Mouse (Mus musculus) frontal cortex, adult (tissue): ENCODE measurements around the gene Khsrp.

Experiments used
- ATAC-seq: cut with Nextera tagmentation; 2 replicates; pipeline ENCODE4 v1.9.2; 2017; ENCODE audit warnings: mild to moderate bottlenecking, moderate library complexity, mixed read lengths; ENCODE audit not compliant: low TSS enrichment

The Khsrp gene

GRCm38 (mm10) chr17:56988921-56989430 is 42.3 kb downstream of the Khsrp start:
- no peak for ATAC-seq

- no peak for ATAC-seq
These were observed 42.9 kb downstream of the Khsrp start for GRCm38 (mm10) chr17:56988441-56988840.

GRCm38 (mm10) chr17:56986105-56986805 is 45.1 kb downstream of the Khsrp start:
- no peak for ATAC-seq

GRCm38 (mm10) chr17:56985656-56986055 is 45.7 kb downstream of the Khsrp start:
- ATAC-seq: no peak

- ATAC-seq: no peak
These were observed 46.4 kb downstream of the Khsrp start for GRCm38 (mm10) chr17:56984886-56985285.

- no peak for ATAC-seq
These were observed 49.3 kb downstream of the Khsrp start, which contains the start of gene Acer1 for GRCm38 (mm10) chr17:56982013-56982412. TSS of gene Acer1 (minus strand) at chr17:56982126.

GRCm38 (mm10) chr17:56981049-56981448 is 50.3 kb downstream of the Khsrp start:
- ATAC-seq: no peak

GRCm38 (mm10) chr17:56979524-56979923 is 51.8 kb downstream of the Khsrp start:
- ATAC-seq: no peak

- ATAC-seq: no peak
These were observed 54.6 kb downstream of the Khsrp start for GRCm38 (mm10) chr17:56976531-56977390.

- ATAC-seq: no peak
These were observed 55.9 kb downstream of the Khsrp start for GRCm38 (mm10) chr17:56975391-56975790.

GRCm38 (mm10) chr17:56974708-56975240 is 56.5 kb downstream of the Khsrp start:
- no peak for ATAC-seq

GRCm38 (mm10) chr17:56973956-56974707 is 57.2 kb downstream of the Khsrp start:
- no peak for ATAC-seq
